ENCODE assay signal across 24 mouse cellular contexts in the genomic region with DNA sequence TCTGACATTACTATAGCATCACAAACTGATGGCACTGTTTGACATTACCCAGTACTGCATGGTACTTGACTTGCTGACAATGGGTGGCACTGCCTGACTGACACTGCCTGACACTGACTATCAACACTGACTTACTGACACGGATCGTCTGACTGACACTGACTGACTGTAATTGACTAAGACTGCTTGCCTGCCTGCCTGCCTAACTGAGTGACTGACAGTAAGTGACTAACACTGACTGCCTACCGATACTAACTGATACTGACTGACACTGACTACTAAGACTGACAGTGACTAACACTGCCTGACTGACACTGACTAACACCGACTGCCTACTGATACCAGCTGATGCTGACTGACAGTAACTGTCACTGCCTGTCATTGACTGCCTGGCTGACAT. TPM values are rescaled to one million over a fixed set of nuclear protein-coding genes. Genes with fewer than 3 reads are reported as not detected.
DNase-seq lines count a peak whose midpoint lies in the region; ATAC-seq lines count a peak whose summit lies in the region.
"Had no signal": no experiment of that assay in that cellular context is flagged by ENCODE, and none has a peak within 500 bp of the region (broad histone marks: within the 10 kb centered on the region; RNA-seq: fewer than 3 reads in every experiment).

No protein-coding gene starts in this region.

- no peaks in the 10 kb centered on the region for H3K4me1 ChIP-seq in forebrain, embryonic 16.5 days (replicated peaks; ENCODE audit: control insufficient read depth, insufficient read depth, low read length)
- no peaks in the 10 kb centered on the region for H3K4me1 ChIP-seq in forebrain, embryonic 11.5 days (replicated peaks; ENCODE audit: control insufficient read depth, insufficient read depth, low read length)
- peaks cover 16% of the 10 kb centered on the region for H3K4me1 ChIP-seq in megakaryocyte, embryonic 14.5 days

- H3K4me3 ChIP-seq in forebrain, embryonic 16.5 days (replicated peaks; ENCODE audit: low read length), result no peak overlapping the region
- H3K4me3 ChIP-seq in forebrain, embryonic 11.5 days (ENCODE audit: low read depth, low read length), result no peak overlapping the region
- peak overlapping the region; percentile 57 for H3K4me3 ChIP-seq in megakaryocyte, embryonic 14.5 days (replicated peaks)
- H3K4me3 ChIP-seq: embryonic facial prominence, embryonic 13.5 days; heart, embryonic 13.5 days; left cerebral cortex, adult 2 months had no signal

- ATAC-seq in forebrain, embryonic 16.5 days, result peak; percentile 79
- no peak for ATAC-seq in forebrain, embryonic 11.5 days (replicated peaks; ENCODE audit: low FRiP score)
- ATAC-seq in megakaryocyte, adult 5-6 weeks (ENCODE audit: poor library complexity, severe bottlenecking), result no peak
- ATAC-seq: hindbrain, embryonic 16.5 days; lung, postnatal 0 days had no signal

- no peaks in the 10 kb centered on the region for H3K9me3 ChIP-seq in forebrain, embryonic 16.5 days (ENCODE audit: control insufficient read depth, low read length)
- H3K9me3 ChIP-seq in forebrain, embryonic 11.5 days (ENCODE audit: control insufficient read depth, low read length), result no peaks in the 10 kb centered on the region
- H3K9me3 ChIP-seq in megakaryocyte, embryonic 14.5 days, result no peaks in the 10 kb centered on the region
- H3K9me3 ChIP-seq: embryonic facial prominence, embryonic 13.5 days; heart, embryonic 13.5 days had no signal

- no peaks in the 10 kb centered on the region for H3K36me3 ChIP-seq in forebrain, embryonic 16.5 days (ENCODE audit: control insufficient read depth, insufficient read depth)
- no peaks in the 10 kb centered on the region for H3K36me3 ChIP-seq in forebrain, embryonic 11.5 days (ENCODE audit: control insufficient read depth, insufficient read depth, low read length)
- no peaks in the 10 kb centered on the region for H3K36me3 ChIP-seq in megakaryocyte, embryonic 14.5 days (replicated peaks; ENCODE audit: low read length)
- H3K36me3 ChIP-seq: embryonic facial prominence, embryonic 13.5 days; heart, embryonic 13.5 days had no signal

- WGBS in forebrain, embryonic 16.5 days, result 51% methylated on average over 4 of the region's 4 CpGs
- 74% methylated on average over 4 of the region's 4 CpGs for WGBS in forebrain, embryonic 11.5 days

- no peak overlapping the region for H3K27ac ChIP-seq in forebrain, embryonic 16.5 days (ENCODE audit: low read length)
- no peak overlapping the region for H3K27ac ChIP-seq in forebrain, embryonic 11.5 days (ENCODE audit: low read depth, low read length)
- H3K27ac ChIP-seq: embryonic facial prominence, embryonic 13.5 days; heart, embryonic 13.5 days; left cerebral cortex, adult 2 months had no signal

- H3K27me3 ChIP-seq in forebrain, embryonic 16.5 days (replicated peaks; ENCODE audit: control insufficient read depth, insufficient read depth, low read length), result no peaks in the 10 kb centered on the region
- H3K27me3 ChIP-seq in forebrain, embryonic 11.5 days (ENCODE audit: control insufficient read depth, insufficient read depth, low read length), result no peaks in the 10 kb centered on the region
- peaks cover 5% of the 10 kb centered on the region for H3K27me3 ChIP-seq in megakaryocyte, embryonic 14.5 days (replicated peaks)
- H3K27me3 ChIP-seq: embryonic facial prominence, embryonic 13.5 days; heart, embryonic 13.5 days had no signal

- DNase-seq in forebrain, embryonic 11.5 days (ENCODE audit: low spot score), result no peak
- DNase-seq in CD4-positive, CD25-positive, alpha-beta regulatory T cell, adult 2 months (ENCODE audit: low read depth, low spot score), result peak; percentile 56
- peak; percentile 63 for DNase-seq in induced T-regulatory cell, adult 2 months (ENCODE audit: low read depth)
- no peak for DNase-seq in spleen, postnatal 36 days (ENCODE audit: low spot score in 2 of 2)
- no peak for DNase-seq in left cerebral cortex, adult 11 months (ENCODE audit: low spot score)
- DNase-seq: adrenal gland, adult 8-10 months; cerebellum, adult 9-11 months; gastrocnemius, postnatal 36 days; kidney, adult 9 months; kidney, postnatal 25 days; left cerebral cortex, postnatal 4 days; liver had no signal

- H3K9ac ChIP-seq in forebrain, embryonic 16.5 days (replicated peaks; ENCODE audit: low read depth, low read length), result no peak overlapping the region
- no peak overlapping the region for H3K9ac ChIP-seq in forebrain, embryonic 11.5 days (ENCODE audit: low read length)
- H3K9ac ChIP-seq: embryonic facial prominence, embryonic 13.5 days; heart, embryonic 13.5 days had no signal

- no peak overlapping the region for H3K4me2 ChIP-seq in forebrain, embryonic 16.5 days (ENCODE audit: low read length)
- H3K4me2 ChIP-seq in forebrain, embryonic 11.5 days (ENCODE audit: low read depth, low read length, severe bottlenecking), result no peak overlapping the region
- H3K4me2 ChIP-seq: embryonic facial prominence, embryonic 13.5 days; heart, embryonic 13.5 days had no signal

RNA-seq across cellular contexts. Expression of gene Izumo1r, which starts 17.5 kb away (rescaled TPM):
- polyA plus RNA-seq in forebrain, embryonic 16.5 days (2015; fragmentation: Nextera tagmentation; extraction: Ambion mirVana), result not detected in 2 replicates
- not detected in 2 replicates for polyA plus RNA-seq in forebrain, embryonic 11.5 days (2014; fragmentation: Nextera tagmentation; extraction: Ambion mirVana)
- polyA plus RNA-seq in megakaryocyte, embryonic 14.5 days (2012; ENCODE audit: insufficient read depth, low replicate concordance), result not detected in 2 replicates
- 0.50 TPM in 1 of 2 replicates, not detected in the other for total RNA-seq in megakaryocyte, adult 5-6 weeks (2015)
- 0.48 and 0.77 TPM in 2 replicates for total RNA-seq in megakaryocyte, adult 5-6 weeks (2017)
- total RNA-seq: adrenal gland, adult 8-10 months; gastrocnemius, postnatal 36 days; heart, postnatal 25 days; left cerebral cortex, adult 2 months; left cerebral cortex, postnatal 4 days had no signal
- polyA plus RNA-seq: cortical plate, adult 2 months; heart, embryonic 13.5 days; hindbrain, embryonic 16.5 days; liver, embryonic 16.5 days; stomach, embryonic 16.5 days had no signal

Comparison
In these comparisons a context has a peak if more than half of its experiments do, and no peak if none do; other contexts are left out.
1. DNase-seq: peak in CD4-positive, CD25-positive, alpha-beta regulatory T cell, adult 2 months (single experiment) and induced T-regulatory cell, adult 2 months (single experiment); none in forebrain, embryonic 11.5 days (single experiment), spleen, postnatal 36 days (0 of 2) and left cerebral cortex, adult 11 months (single experiment).